Mouse (Mus musculus) limb, embryonic 15.5 days (tissue): ENCODE measurements around the gene H2al1j. TPM values are rescaled to one million over a fixed set of nuclear protein-coding genes. Genes with fewer than 3 reads are reported as not detected.
"Not testable (repeated sequence)": the region's sequence is repeated elsewhere in the genome, so short reads cannot be mapped to it uniquely, and the experiment has no call there.

Experiments used
- ATAC-seq: fragments of 200-750 bp; cut with Nextera tagmentation; 2 replicates; pipeline ENCODE4 v1.8.0; 2017; ENCODE audit warnings: low read depth, moderate TSS enrichment; ENCODE audit not compliant: insufficient number of reproducible peaks, low FRiP score, low TSS enrichment
- H3K27ac ChIP-seq: fragments of 300-500 bp; sonication (generic); 2 replicates; pipeline ENCODE4 v1.5.1; 2015; ENCODE audit warnings: moderate library complexity, mild to moderate bottlenecking, inconsistent platforms
- H3K27me3 ChIP-seq: fragments of 300-500 bp; sonication (generic); 2 replicates; pipeline ENCODE4 v1.6.1; 2015; ENCODE audit warnings: inconsistent platforms
- H3K36me3 ChIP-seq: fragments of 300-500 bp; sonication (generic); 2 replicates; pipeline ENCODE4 v1.6.1; 2015; ENCODE audit warnings: inconsistent platforms
- H3K4me1 ChIP-seq: fragments of 300-500 bp; sonication (generic); 2 replicates; pipeline ENCODE4 v1.6.1; 2015; ENCODE audit warnings: inconsistent platforms
- H3K4me2 ChIP-seq: fragments of 300-500 bp; sonication (generic); 2 replicates; pipeline ENCODE4 v1.6.1; 2015; ENCODE audit warnings: mild to moderate bottlenecking, inconsistent platforms
- H3K4me3 ChIP-seq: fragments of 300-500 bp; sonication (generic); 2 replicates; pipeline ENCODE4 v1.5.1; 2015; ENCODE audit warnings: mild to moderate bottlenecking, inconsistent platforms
- H3K9ac ChIP-seq: fragments of 300-500 bp; sonication (generic); 2 replicates; pipeline ENCODE4 v1.6.1; 2015; ENCODE audit warnings: inconsistent platforms
- H3K9me3 ChIP-seq: fragments of 300-500 bp; sonication (generic); 2 replicates; pipeline ENCODE4 v1.6.1; 2016; ENCODE audit warnings: inconsistent platforms
- WGBS: fragments of 180-500 bp; shearing (Covaris S2); methylation state at CpG from one replicate; pipeline ENCODE4 v1.1.7; 2015; 5-methylcytosine and 5-hydroxymethylcytosine counted together
- polyA plus RNA-seq: library from polyadenylated mRNA; unstranded; fragments of >200 nt; fragmentation: Nextera tagmentation; extraction: Ambion mirVana; gene quantifications from 2 replicates; pipeline ENCODE4 v1.2.1, GENCODE M21; 2015

The H2al1j gene
- polyA plus RNA-seq, 1 experiment from 2014 or later: not detected

DNA sequence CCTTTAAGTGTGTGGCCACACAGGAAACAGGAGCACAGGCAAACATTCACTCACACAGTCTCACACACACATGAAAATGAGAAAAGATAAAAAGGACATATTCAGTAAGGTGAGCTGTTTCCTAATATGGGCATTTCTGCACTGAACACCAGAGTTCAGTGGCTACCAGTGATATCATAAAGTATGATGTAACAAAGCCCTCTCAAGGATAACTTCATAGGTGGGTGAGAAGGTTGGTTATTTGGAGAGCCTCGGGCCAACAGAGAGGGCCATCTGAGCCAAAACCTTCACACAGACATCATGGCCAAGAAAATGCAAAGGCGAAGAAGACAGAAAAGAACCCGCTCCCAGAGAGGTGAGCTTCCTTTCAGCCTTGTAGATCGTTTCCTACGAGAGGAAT is 3.3 kb upstream of the H2al1j start, which contains the start of gene H2al1i:
Gene H2al1i, plus strand, starts transcription at position 301 of the 400 bp plus-strand sequence.
- not testable (repeated sequence) for H3K27ac ChIP-seq, H3K9me3 ChIP-seq, H3K36me3 ChIP-seq, H3K4me2 ChIP-seq, H3K4me3 ChIP-seq, H3K9ac ChIP-seq, H3K27me3 ChIP-seq, H3K4me1 ChIP-seq, ATAC-seq
- 73% methylated on average over 2 of the region's 5 CpGs for WGBS

DNA sequence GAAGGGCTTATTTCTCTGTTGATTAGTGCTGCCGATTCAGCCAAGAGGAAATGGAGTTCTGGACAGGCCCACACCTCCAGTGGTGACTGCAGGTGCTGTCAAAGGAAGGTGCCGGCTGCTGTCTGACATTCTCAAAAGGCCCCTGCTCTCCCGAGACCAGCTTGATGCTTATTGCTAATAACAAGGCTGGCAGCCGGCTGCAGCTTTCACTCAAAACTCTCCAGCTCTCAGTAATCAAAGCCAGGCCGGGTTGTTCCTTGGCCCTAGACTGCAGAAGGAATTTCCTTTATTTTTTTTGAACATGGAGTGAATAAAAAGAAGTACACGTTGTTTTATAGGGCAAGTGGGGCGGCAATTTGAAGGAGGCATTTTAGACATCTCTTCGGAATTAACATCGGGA is 18.1 kb downstream of the H2al1j start:
- 38% methylated on average over 9 of the region's 9 CpGs for WGBS
- H3K36me3 ChIP-seq: no peaks in the 10 kb centered on the region
- peaks cover 6% of the 10 kb centered on the region; the same call in 1 of the 2 replicates for H3K27me3 ChIP-seq
- H3K4me2 ChIP-seq: 0 out of 2 replicates have a peak overlapping the region, but pooled peaks have one; percentile 5
- H3K27ac ChIP-seq: no peak overlapping the region
- H3K4me1 ChIP-seq: no peaks in the 10 kb centered on the region
- H3K9ac ChIP-seq: no peak overlapping the region
- ATAC-seq: no peak
- H3K9me3 ChIP-seq: no peaks in the 10 kb centered on the region
- no peak overlapping the region for H3K4me3 ChIP-seq

DNA sequence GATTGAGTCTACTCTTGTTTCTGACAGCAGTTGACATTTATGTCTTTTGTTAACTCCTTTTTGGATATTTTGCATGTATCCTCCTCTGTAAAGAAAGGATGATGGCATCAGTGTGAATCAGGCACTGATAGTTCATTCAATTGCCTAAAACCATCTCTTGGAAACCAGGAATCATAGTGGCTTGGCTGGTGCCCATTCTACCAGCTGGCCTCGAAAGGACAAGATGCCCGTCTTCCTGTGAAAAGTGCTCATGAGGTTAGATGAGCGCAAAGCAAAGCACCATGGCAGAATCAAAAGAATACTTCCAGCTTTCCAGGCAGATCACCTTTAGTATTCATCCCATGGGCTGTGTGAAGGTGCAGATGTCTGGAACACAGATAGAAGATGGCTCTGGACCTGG is 19.1 kb downstream of the H2al1j start:
- H3K27me3 ChIP-seq: peaks cover 10% of the 10 kb centered on the region; the same call in 1 of the 2 replicates
- no peak overlapping the region for H3K4me2 ChIP-seq
- H3K4me3 ChIP-seq: no peak overlapping the region
- no peaks in the 10 kb centered on the region for H3K9me3 ChIP-seq
- H3K4me1 ChIP-seq: no peaks in the 10 kb centered on the region
- no peaks in the 10 kb centered on the region for H3K36me3 ChIP-seq
- WGBS: 86% methylated on average over 3 of the region's 3 CpGs
- ATAC-seq: no peak
- H3K27ac ChIP-seq: no peak overlapping the region
- no peak overlapping the region for H3K9ac ChIP-seq

DNA sequence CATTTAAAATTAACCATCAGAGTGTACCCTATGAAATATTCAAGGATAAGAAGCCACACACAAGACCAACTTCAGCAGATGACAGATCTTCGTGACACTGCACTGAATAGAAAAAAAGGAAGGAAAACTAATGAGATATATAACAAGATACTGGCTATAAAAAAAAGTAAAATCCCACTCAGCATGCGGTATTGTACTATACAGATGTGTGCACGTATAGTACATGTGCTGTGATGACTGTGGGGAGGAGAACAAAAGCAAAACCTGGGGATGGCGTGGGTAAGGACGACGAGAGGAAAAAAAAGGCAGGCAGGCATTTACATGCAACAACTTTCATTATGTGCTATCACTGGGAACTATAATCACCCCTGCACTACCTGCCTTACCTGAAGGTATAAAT is 33.2 kb downstream of the H2al1j start:
- peaks cover 17% of the 10 kb centered on the region for H3K27me3 ChIP-seq
- no peaks in the 10 kb centered on the region for H3K4me1 ChIP-seq
- no peak overlapping the region for H3K4me2 ChIP-seq
- no peak overlapping the region for H3K9ac ChIP-seq
- no peak overlapping the region for H3K4me3 ChIP-seq
- WGBS: 77% methylated on average over 6 of the region's 6 CpGs
- no peaks in the 10 kb centered on the region for H3K36me3 ChIP-seq
- no peaks in the 10 kb centered on the region for H3K9me3 ChIP-seq
- H3K27ac ChIP-seq: no peak overlapping the region
- no peak for ATAC-seq

DNA sequence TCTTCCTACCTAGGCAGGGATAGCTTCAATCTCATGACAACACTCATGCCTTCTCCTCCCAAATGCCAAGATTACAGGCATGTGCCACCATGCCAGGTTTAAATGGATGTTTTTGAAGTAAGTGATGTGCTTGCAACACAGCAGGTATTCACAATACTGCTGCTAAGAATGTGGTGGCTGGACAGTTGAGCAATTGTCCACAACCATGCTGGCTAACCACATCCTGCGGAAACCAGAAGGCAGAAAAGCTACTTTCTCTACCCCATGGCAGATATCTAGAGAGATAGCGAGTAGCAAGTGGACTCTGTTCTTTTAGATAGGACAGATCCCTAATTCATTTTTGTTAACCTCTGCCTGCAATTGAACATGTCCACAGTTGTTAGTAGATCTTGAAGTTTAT is 33.6 kb downstream of the H2al1j start:
- H3K27me3 ChIP-seq: peaks cover 12% of the 10 kb centered on the region
- no peak for ATAC-seq
- no peaks in the 10 kb centered on the region for H3K36me3 ChIP-seq
- H3K9ac ChIP-seq: no peak overlapping the region
- WGBS: 86% methylated on average over 2 of the region's 2 CpGs
- no peaks in the 10 kb centered on the region for H3K4me1 ChIP-seq
- H3K27ac ChIP-seq: no peak overlapping the region
- no peak overlapping the region for H3K4me2 ChIP-seq
- no peak overlapping the region for H3K4me3 ChIP-seq
- H3K9me3 ChIP-seq: no peaks in the 10 kb centered on the region

DNA sequence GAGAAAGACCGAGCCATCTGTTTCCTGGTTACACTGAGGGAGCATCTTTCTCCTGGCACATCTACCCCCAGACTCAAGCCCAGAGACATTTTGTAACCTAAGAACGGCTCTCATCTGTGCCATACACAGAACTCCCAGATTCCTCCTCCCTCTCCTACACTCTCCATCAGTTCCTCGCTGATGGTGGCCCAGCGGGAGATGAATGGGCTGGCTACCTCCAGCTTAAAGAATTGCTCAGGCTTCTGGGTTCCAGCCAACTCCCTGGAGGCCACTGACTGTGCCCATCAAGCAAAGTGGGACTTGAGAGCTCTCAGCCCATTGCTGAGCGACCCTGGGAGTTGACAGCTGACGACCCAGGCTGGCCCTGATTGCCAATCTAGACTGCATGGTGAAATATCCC is 36.3 kb downstream of the H2al1j start:
- Histone ChIP-seq H3K36me3 (no peaks in the 10 kb centered on the region), H3K4me1 (no peaks in the 10 kb centered on the region), H3K4me2 (no peak overlapping the region), H3K4me3 (no peak overlapping the region), H3K27me3 (peaks cover 17% of the 10 kb centered on the region), H3K9ac (no peak overlapping the region), H3K9me3 (no peaks in the 10 kb centered on the region), H3K27ac (no peak overlapping the region)
- no peak for ATAC-seq
- 51% methylated on average over 6 of the region's 6 CpGs for WGBS

DNA sequence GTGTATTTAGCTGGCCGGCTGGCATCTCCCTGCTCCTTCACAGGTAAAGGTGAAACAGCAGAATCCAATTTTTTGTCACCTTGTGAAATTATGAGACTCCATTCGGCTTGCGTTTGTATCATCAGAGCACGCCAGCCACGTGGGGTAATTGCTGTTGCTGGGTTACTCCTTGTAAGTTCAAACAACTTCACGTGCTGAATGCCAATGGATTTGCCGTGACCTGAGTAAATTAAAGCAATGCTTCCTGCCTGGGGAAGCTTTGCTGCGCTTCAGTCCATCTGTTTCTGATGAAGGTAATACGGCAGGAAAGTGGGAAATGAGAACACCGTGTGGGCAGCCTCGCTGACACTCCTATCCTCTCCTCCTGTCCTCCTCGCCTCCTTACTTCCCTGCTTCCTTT is 37.5 kb downstream of the H2al1j start:
- Histone ChIP-seq H3K27ac (no peak overlapping the region), H3K4me3 (no peak overlapping the region), H3K4me2 (no peak overlapping the region), H3K9me3 (no peaks in the 10 kb centered on the region), H3K36me3 (no peaks in the 10 kb centered on the region), H3K27me3 (peaks cover 26% of the 10 kb centered on the region), H3K4me1 (no peaks in the 10 kb centered on the region), H3K9ac (no peak overlapping the region)
- no peak for ATAC-seq
- 39% methylated on average over 12 of the region's 12 CpGs for WGBS

Other genes starting within 250 kb of the H2al1j start
- gene H2al1a, start 28.6 kb upstream of the H2al1j start, polyA plus RNA-seq: not detected in 2 replicates
- gene H2al1b, start 25.4 kb upstream of the H2al1j start, polyA plus RNA-seq: not detected in 2 replicates
- gene H2al1c, start 22.2 kb upstream of the H2al1j start, polyA plus RNA-seq: not detected in 2 replicates
- not detected in 2 replicates for gene H2al1d, start 19.0 kb upstream of the H2al1j start, polyA plus RNA-seq
- not detected in 2 replicates for gene H2al1e, start 15.9 kb upstream of the H2al1j start, polyA plus RNA-seq
- gene H2al1f, start 12.7 kb upstream of the H2al1j start, polyA plus RNA-seq: not detected in 2 replicates
- not detected in 2 replicates for gene H2al1g, start 9.6 kb upstream of the H2al1j start, polyA plus RNA-seq
- gene H2al1h, start 6.3 kb upstream of the H2al1j start, polyA plus RNA-seq: not detected in 2 replicates
- gene H2al1i, start 3.2 kb upstream of the H2al1j start, polyA plus RNA-seq: not detected in 2 replicates